Mouse (Mus musculus): ENCODE data around the gene Ube2q2. TPM values are rescaled to one million over a fixed set of nuclear protein-coding genes. Genes with fewer than 3 reads are reported as not detected.
A peak's percentile ranks its signal among the peaks of the same experiment; 100 is the strongest.
"Not testable (repeated sequence)": the region's sequence is repeated elsewhere in the genome, so short reads cannot be mapped to it uniquely, and the experiment has no call there.

Ube2q2 gene
- total RNA-seq (2014; rRNA removed), result 23.5 and 24.7 TPM in 2 replicates
- polyA plus RNA-seq (2015; fragmentation: Nextera tagmentation; extraction: Ambion mirVana), result 33.0 and 35.5 TPM in 2 replicates

DNA sequence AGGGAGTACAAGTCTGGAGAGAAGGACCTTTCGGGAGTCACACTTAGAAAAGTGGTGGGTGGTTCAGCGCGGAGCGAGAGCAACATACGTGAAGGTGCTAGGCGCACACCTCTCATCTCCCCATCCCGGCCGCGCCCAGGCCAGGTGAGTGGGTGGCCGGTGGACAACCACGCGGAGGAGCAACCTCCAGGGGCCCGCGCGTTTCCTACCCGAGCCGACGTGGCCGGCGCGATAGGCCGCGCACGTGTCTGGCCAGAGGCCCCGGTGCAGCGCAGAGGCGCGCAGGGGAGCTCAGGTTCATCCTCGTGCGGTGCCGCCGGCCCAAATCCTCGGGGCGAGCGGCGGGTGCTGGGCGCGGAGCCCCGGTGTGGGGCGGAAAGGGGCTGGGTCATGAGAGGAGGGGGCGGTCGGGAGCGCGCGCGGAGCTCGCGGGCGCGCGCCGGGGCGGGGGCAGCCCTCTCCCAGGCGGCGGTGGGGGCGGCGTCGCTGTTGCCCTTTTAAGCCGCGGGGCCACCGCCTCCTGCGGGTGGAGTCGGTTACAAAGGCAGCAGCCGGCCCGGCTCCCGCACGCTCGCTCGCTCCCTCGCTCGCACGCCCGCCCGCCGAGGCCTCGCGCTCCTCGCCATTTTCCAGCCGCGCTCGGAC lies at the start of gene Ube2q2:
Ube2q2 (plus strand) TSS at position 1 of the 645 bp plus-strand sequence.
- WGBS, result under 1% methylated on average over 66 of the region's 81 CpGs
- Histone ChIP-seq H3K9ac (replicated peaks; ENCODE audit: low read length) (peak within 1 kb of the TSS; percentile 77), H3K27ac (peak within 1 kb of the TSS; percentile 84), H3K4me3 (ENCODE audit: low read length) (peak within 1 kb of the TSS; percentile 93), H3K9me3 (ENCODE audit: low read length) (no peaks in the 10 kb centered on the region), H3K4me2 (ENCODE audit: low read depth, low read length) (peak within 1 kb of the TSS; percentile 86), H3K36me3 (ENCODE audit: insufficient read depth, low read length) (no peaks in the 10 kb centered on the region), H3K4me1 (ENCODE audit: insufficient read depth, low read length) (peaks cover 13% of the 10 kb centered on the region), H3K27me3 (ENCODE audit: insufficient read depth, low read length) (no peaks in the 10 kb centered on the region)
- no peak for TF ChIP-seq CTCF (IDR thresholded peaks at IDR 0.05; ENCODE audit: low read depth)
- DNase-seq (ENCODE audit: low spot score), result peak; percentile 89
- ATAC-seq, result peak; percentile 87

- DNase-seq (ENCODE audit: low spot score), result no peak
- ATAC-seq, result no peak
- no peak overlapping the region for H3K27ac ChIP-seq
- H3K4me3 ChIP-seq (ENCODE audit: low read length), result no peak overlapping the region
- H3K4me2 ChIP-seq (ENCODE audit: low read depth, low read length), result no peak overlapping the region
- WGBS, result 40% methylated on average over 3 of the region's 3 CpGs
- no peaks in the 10 kb centered on the region for H3K4me1 ChIP-seq (ENCODE audit: insufficient read depth, low read length)
- H3K36me3 ChIP-seq (ENCODE audit: insufficient read depth, low read length), result no peaks in the 10 kb centered on the region
- no peaks in the 10 kb centered on the region for H3K9me3 ChIP-seq (ENCODE audit: low read length)
- H3K27me3 ChIP-seq (ENCODE audit: insufficient read depth, low read length), result no peaks in the 10 kb centered on the region
- no peak overlapping the region for H3K9ac ChIP-seq (replicated peaks; ENCODE audit: low read length)
- no peak for TF ChIP-seq CTCF (IDR thresholded peaks at IDR 0.05; ENCODE audit: low read depth)
Observed at GRCm38 (mm10) chr9:55101117-55101516, 47.5 kb upstream of the Ube2q2 start.

DNA sequence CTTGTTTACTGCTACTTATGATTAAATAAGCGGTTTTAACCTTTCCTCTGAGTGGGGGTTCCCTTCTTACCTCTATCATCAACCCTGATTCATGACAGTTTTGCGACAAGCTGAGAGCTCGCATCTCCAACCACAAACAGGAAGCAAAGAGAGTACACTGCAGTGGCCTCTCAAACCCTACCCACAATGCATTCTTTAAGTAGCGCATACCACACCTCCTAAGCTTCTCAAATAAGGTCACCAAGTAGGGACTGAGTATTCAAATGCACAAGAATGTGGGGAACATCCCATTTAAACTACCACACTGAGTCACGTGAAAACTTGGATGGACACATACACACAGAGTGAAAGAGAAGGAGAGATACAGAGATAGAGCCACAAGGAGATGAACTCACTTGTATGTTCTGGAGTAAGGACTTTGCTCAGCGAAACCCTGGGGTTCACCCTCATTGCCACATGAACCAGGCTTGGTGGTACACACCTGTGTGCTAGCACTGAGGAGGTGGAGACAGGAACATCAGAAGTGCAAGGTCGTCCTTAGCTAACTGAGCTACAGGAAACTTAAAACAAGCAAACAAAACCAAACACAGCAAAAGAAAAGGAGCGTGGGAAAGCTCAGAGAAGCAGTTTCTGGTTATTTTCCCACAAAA lies 46.3 kb upstream of the Ube2q2 start:
- H3K9me3 ChIP-seq (ENCODE audit: low read length), result no peaks in the 10 kb centered on the region
- H3K4me3 ChIP-seq (ENCODE audit: low read length), result no peak overlapping the region
- no peak overlapping the region for H3K4me2 ChIP-seq (ENCODE audit: low read depth, low read length)
- no peaks in the 10 kb centered on the region for H3K27me3 ChIP-seq (ENCODE audit: insufficient read depth, low read length)
- DNase-seq (ENCODE audit: low spot score) (no peak), ATAC-seq (no peak)
- WGBS, result 89% methylated on average over 8 of the region's 8 CpGs
- no peak overlapping the region for H3K27ac ChIP-seq
- TF ChIP-seq CTCF (IDR thresholded peaks at IDR 0.05; ENCODE audit: low read depth), result no peak
- no peak overlapping the region for H3K9ac ChIP-seq (replicated peaks; ENCODE audit: low read length)
- H3K4me1 ChIP-seq (ENCODE audit: insufficient read depth, low read length), result no peaks in the 10 kb centered on the region
- no peaks in the 10 kb centered on the region for H3K36me3 ChIP-seq (ENCODE audit: insufficient read depth, low read length)

DNA sequence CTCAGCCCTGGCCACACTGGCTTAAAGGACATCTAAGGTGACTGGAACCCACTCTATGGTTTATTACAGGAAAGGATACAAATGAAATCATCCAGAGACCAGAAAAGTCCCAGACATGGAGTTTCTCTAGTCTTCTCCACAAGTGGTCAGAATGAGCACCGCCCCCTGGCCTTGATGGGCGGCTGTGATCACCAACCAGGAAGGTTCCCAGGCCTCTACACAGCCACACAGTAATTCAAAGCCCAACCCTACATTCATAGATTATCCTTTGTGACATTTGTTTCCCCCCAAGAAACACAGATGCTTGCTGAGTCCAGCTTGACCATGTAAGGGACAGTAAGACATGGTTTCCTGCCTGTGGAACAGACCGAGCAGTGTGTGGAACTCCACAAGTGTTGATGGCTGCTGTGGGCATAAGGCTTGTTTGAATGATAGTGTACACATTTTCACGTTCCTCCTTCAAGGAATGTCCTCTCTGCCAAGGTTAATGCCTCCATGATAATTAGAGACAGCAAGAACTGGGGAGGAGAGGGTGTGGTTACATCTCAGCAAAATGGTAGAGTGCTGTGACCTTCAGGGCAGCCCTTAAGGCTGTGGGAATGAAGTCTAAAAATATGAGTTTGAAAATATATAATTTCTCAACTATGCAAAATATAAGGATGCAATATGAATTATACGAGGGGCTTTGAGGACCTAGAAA lies 45.6 kb upstream of the Ube2q2 start:
- DNase-seq (ENCODE audit: low spot score), result no peak
- no peak for ATAC-seq
- no peak overlapping the region for H3K4me2 ChIP-seq (ENCODE audit: low read depth, low read length)
- 92% methylated on average over 5 of the region's 5 CpGs for WGBS
- H3K27me3 ChIP-seq (ENCODE audit: insufficient read depth, low read length), result no peaks in the 10 kb centered on the region
- TF ChIP-seq CTCF (IDR thresholded peaks at IDR 0.05; ENCODE audit: low read depth), result no peak
- no peaks in the 10 kb centered on the region for H3K36me3 ChIP-seq (ENCODE audit: insufficient read depth, low read length)
- H3K4me1 ChIP-seq (ENCODE audit: insufficient read depth, low read length), result no peaks in the 10 kb centered on the region
- no peak overlapping the region for H3K27ac ChIP-seq
- H3K9me3 ChIP-seq (ENCODE audit: low read length), result no peaks in the 10 kb centered on the region
- no peak overlapping the region for H3K9ac ChIP-seq (replicated peaks; ENCODE audit: low read length)
- no peak overlapping the region for H3K4me3 ChIP-seq (ENCODE audit: low read length)

DNA sequence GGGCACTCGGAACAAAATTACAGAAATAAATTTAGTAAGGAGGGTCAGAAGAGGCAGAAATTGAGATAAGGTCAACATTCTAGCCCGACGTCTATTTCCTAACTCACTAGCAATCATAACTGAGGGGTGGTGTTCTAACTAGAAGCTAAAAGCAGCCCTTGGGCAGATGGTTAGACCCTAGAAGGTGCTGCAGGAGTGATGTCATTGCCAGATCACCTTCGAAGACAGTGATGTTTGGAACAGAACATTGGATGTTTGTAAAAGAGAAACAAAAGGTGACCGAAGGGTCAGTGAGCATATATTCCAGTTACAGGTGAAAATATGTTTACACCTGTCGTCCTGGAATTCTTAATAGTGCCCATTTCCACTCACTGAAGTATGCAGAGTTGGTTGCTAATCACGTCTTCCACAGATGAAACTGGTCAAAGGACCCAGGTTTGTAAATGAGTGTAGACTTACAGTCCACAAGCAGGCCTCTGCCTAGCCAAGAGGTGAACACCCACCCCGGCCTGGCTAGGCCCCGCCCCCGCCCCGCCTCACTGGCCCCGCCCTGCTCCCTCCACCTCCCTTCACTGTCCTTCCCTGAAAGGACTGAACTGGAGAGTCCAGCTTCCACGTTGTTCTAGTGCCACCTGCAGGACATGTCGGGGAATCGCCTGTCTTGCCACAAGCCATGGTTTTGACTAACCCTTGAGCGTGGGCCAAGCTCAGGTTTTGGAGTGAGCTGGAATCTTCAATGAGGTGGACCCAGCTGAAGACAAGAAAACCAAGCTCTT lies 38.4 kb upstream of the Ube2q2 start:
- Histone ChIP-seq H3K4me3 (ENCODE audit: low read length) (no peak overlapping the region), H3K27me3 (ENCODE audit: insufficient read depth, low read length) (no peaks in the 10 kb centered on the region), H3K4me2 (ENCODE audit: low read depth, low read length) (no peak overlapping the region), H3K36me3 (ENCODE audit: insufficient read depth, low read length) (no peaks in the 10 kb centered on the region), H3K27ac (no peak overlapping the region), H3K9me3 (ENCODE audit: low read length) (no peaks in the 10 kb centered on the region), H3K4me1 (ENCODE audit: insufficient read depth, low read length) (no peaks in the 10 kb centered on the region), H3K9ac (replicated peaks; ENCODE audit: low read length) (no peak overlapping the region)
- ATAC-seq, result peak; percentile 95
- WGBS, result 32% methylated on average over 16 of the region's 16 CpGs
- peak; percentile 92 for TF ChIP-seq CTCF (IDR thresholded peaks at IDR 0.05; ENCODE audit: low read depth)
- DNase-seq (ENCODE audit: low spot score), result peak; percentile 95

DNA sequence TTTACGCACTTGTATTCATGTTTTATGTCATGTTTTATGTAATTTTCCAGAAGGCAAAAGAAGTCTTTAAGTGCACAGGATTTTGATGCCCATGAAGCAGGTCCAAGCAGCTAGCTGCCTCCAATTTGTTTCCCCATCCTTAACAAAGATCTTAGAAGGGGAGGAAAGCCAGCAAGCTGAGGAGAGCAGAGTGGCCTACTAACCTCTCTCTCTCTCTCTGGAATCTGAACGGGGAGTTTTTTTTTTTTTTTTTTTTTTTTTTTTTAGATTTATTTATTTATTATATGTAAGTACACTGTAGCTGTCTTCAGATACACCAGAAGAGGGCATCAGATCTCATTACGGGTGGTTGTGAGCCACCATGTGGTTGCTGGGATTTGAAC lies 37.8 kb upstream of the Ube2q2 start:
- H3K27ac ChIP-seq; H3K9ac ChIP-seq (replicated peaks; ENCODE audit: low read length); DNase-seq (ENCODE audit: low spot score); H3K4me2 ChIP-seq (ENCODE audit: low read depth, low read length); H3K27me3 ChIP-seq (ENCODE audit: insufficient read depth, low read length); H3K9me3 ChIP-seq (ENCODE audit: low read length); ATAC-seq; H3K4me3 ChIP-seq (ENCODE audit: low read length); H3K36me3 ChIP-seq (ENCODE audit: insufficient read depth, low read length); H3K4me1 ChIP-seq (ENCODE audit: insufficient read depth, low read length): not testable (repeated sequence)
- 11% methylated on average over 2 of the region's 3 CpGs for WGBS
